Mouse (Mus musculus) liver, postnatal 0 days (tissue): ENCODE data around the gene Stag1. TPM values are rescaled to one million over a fixed set of nuclear protein-coding genes. Genes with fewer than 3 reads are reported as not detected.
A peak's percentile ranks its signal among the peaks of the same experiment; 100 is the strongest.

Experiments used
- ATAC-seq: fragments of 200-750 bp; cut with Nextera tagmentation; 2 replicates; pipeline ENCODE4 v1.8.0; 2017; ENCODE audit warnings: mild to moderate bottlenecking, moderate library complexity
- DNase-seq: peaks from one replicate; pipeline ENCODE4 v3.0.0-alpha.2; 2016
- H3K27ac ChIP-seq: fragments of 300-500 bp; sonication (generic); 2 replicates; pipeline ENCODE4 v1.5.1; 2014; ENCODE audit warnings: antibody characterized with exemption, moderate library complexity, mild to moderate bottlenecking, low read depth
- H3K27me3 ChIP-seq: fragments of 300-500 bp; sonication (generic); 2 replicates; pipeline ENCODE4 v1.6.1; 2014; ENCODE audit warnings: low read length, control low read depth, mixed read lengths; ENCODE audit not compliant: insufficient read depth
- H3K36me3 ChIP-seq: fragments of 300-500 bp; sonication (generic); replicated peaks from 2 replicates; pipeline ENCODE4 v1.6.1; 2014; ENCODE audit warnings: mild to moderate bottlenecking, control low read depth, low read length, moderate library complexity, mixed read lengths; ENCODE audit not compliant: insufficient read depth
- H3K4me1 ChIP-seq: fragments of 300-500 bp; sonication (generic); 2 replicates; pipeline ENCODE4 v1.6.1; 2014; ENCODE audit warnings: antibody characterized with exemption, mild to moderate bottlenecking, control low read depth; ENCODE audit not compliant: insufficient read depth
- H3K4me2 ChIP-seq: fragments of 300-500 bp; sonication (generic); 2 replicates; pipeline ENCODE4 v1.6.1; 2014; ENCODE audit warnings: low read depth, mild to moderate bottlenecking, low read length, moderate library complexity, mixed read lengths
- H3K4me3 ChIP-seq: fragments of 300-500 bp; sonication (generic); 2 replicates; pipeline ENCODE4 v1.5.1; 2014; ENCODE audit warnings: low read depth, low read length
- H3K9ac ChIP-seq: fragments of 300-500 bp; sonication (generic); replicated peaks from 2 replicates; pipeline ENCODE4 v1.6.1; 2014; ENCODE audit warnings: mild to moderate bottlenecking, moderate library complexity
- H3K9me3 ChIP-seq: fragments of 300-500 bp; sonication (generic); 2 replicates; pipeline ENCODE4 v1.6.1; 2016; ENCODE audit warnings: mild to moderate bottlenecking, control low read depth, low read length, mixed read lengths
- CTCF ChIP-seq: sonication (generic); IDR thresholded peaks from 2 replicates; pipeline ENCODE4 v1.5.1; 2016; ENCODE audit warnings: antibody characterized with exemption, low read depth
- EP300 ChIP-seq: IDR thresholded peaks from 2 replicates; pipeline ENCODE4 v1.6.1; 2016; ENCODE audit warnings: antibody characterized with exemption, low read depth, mild to moderate bottlenecking
- WGBS: fragments of 180-500 bp; shearing (Covaris S2); extraction: QIAGEN DNeasy Blood & Tissue Kit; methylation state at CpG from one replicate; pipeline ENCODE4 v1.1.7; 2014; ENCODE audit not compliant: insufficient replicate concordance; 5-methylcytosine and 5-hydroxymethylcytosine counted together
- polyA plus RNA-seq: library from polyadenylated mRNA; unstranded; fragments of >200 nt; fragmentation: Nextera tagmentation; extraction: Ambion mirVana; gene quantifications from 2 replicates; pipeline ENCODE4 v1.2.1, GENCODE M21; 2015

Gene Stag1
- polyA plus RNA-seq, 1 experiment from 2014 or later, result 20.4 TPM

DNA sequence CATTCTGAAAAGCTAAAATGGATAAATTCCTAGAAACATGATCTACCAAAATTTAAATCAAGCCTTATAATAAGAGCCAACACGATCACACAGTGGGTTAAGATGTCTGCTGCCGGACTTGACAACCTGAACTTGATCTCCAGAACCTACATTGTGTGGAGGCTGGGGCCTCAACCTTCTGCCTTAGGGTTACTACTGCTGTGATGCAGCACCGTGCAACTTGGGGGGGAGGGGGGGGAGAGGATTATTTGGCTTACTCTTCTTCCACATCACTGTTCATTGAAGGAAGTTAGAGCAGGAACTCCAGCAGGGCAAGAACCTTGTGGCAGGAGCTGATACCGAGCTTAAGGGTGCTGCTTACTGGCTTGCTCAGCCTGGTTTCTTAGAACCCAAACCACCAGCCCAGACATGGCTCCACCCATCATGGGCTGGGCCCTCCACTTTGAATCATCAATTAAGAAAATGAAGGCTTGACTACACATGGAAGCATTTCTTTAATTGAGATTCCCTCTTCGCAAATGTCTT lies 365.4 kb downstream of the Stag1 start:
- no peaks in the 10 kb centered on the region for H3K9me3 ChIP-seq
- H3K9ac ChIP-seq, result no peak overlapping the region
- H3K27me3 ChIP-seq, result no peaks in the 10 kb centered on the region
- H3K27ac ChIP-seq, result no peak overlapping the region
- H3K4me3 ChIP-seq, result no peak overlapping the region
- no peak overlapping the region for H3K4me2 ChIP-seq
- ATAC-seq (peak; percentile 96), DNase-seq (no peak)
- 60% methylated on average over 5 of the region's 5 CpGs for WGBS
- TF ChIP-seq CTCF (no peak), EP300 (peak; percentile 31; the same call in 1 of the 2 replicates)
- peaks cover 6% of the 10 kb centered on the region for H3K36me3 ChIP-seq
- no peaks in the 10 kb centered on the region for H3K4me1 ChIP-seq

DNA sequence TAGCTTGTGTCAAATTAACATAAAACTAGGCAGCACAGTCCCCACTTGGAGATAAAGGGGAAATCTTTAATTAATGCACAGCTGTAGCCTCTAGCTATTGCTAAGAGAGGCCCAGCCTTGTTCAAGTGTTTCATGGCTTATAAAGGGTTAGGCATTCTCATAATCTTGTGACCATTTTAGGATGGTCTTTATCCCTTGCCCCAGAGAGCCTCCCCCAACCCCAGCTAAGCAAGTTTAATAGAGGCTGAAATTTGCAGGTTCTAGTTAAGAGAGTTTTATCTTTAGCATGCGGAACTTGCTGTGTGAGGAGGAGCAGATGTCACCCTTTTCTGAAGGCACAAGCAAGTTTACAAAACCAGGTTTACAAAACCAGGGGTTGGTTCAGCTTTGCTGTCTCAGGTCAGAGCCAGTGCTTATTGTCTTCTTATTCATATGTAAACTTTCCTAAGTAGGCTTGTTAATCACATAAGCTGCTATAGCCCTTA lies 365.9 kb downstream of the Stag1 start:
- no peak for DNase-seq
- TF ChIP-seq EP300 (no peak), CTCF (no peak)
- Histone ChIP-seq H3K4me3 (no peak overlapping the region), H3K27ac (no peak overlapping the region), H3K9ac (no peak overlapping the region), H3K4me1 (no peaks in the 10 kb centered on the region), H3K36me3 (peaks cover 6% of the 10 kb centered on the region), H3K9me3 (no peaks in the 10 kb centered on the region), H3K4me2 (no peak overlapping the region), H3K27me3 (no peaks in the 10 kb centered on the region)
- 54% methylated on average over 1 of the region's 1 CpGs for WGBS
- peak; percentile 29; the same call in 1 of the 2 replicates for ATAC-seq

DNA sequence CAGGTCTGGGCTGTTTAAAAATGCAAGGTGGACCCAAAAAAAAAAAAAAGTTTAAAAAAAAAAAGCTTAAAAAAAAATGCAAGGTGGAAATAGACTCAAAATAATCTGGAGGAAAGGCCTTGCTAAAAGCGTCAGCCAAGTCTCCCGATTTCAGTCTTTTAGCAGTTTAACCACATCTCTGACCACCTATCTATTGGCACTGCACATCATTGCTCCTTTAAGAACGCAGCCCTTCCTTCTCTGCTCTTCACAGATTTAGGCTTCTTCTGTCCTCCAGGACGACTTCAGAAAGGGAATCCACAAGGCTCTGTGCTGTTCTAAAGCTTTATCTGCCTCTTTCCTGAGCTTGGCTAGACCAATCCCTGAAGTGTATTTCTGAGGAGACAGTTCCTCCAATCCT lies 366.5 kb downstream of the Stag1 start:
- ATAC-seq (no peak), DNase-seq (no peak)
- Histone ChIP-seq H3K27ac (no peak overlapping the region), H3K4me1 (no peaks in the 10 kb centered on the region), H3K4me3 (no peak overlapping the region), H3K9ac (no peak overlapping the region), H3K4me2 (no peak overlapping the region), H3K36me3 (peaks cover under 1% of the 10 kb centered on the region), H3K27me3 (no peaks in the 10 kb centered on the region), H3K9me3 (no peaks in the 10 kb centered on the region)
- TF ChIP-seq CTCF, result no peak
- no peak for TF ChIP-seq EP300
- 69% methylated on average over 4 of the region's 4 CpGs for WGBS

DNA sequence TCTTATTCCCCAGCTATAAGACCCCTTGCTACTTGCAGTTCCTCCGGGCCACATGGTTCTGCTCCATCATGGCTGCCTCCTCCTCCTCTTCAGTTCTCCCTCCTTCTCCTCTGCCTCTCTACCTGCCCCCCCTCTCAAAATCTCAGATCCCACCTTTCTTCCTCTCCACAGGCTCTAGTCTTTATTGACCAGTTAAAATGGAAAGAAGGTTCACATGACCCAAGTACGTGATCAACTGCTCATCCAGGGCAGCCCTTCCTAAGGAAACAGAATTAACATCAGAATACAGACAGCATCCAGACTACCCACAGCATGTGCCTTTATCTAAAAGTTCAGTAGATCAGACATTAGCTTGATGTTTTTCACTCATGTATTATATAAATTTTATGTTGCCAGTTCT lies 371.9 kb downstream of the Stag1 start:
- TF ChIP-seq EP300, result no peak
- no peak for TF ChIP-seq CTCF
- 82% methylated on average over 2 of the region's 2 CpGs for WGBS
- Histone ChIP-seq H3K4me3 (no peak overlapping the region), H3K4me1 (no peaks in the 10 kb centered on the region), H3K36me3 (no peaks in the 10 kb centered on the region), H3K27me3 (no peaks in the 10 kb centered on the region), H3K9ac (no peak overlapping the region), H3K27ac (no peak overlapping the region), H3K4me2 (no peak overlapping the region), H3K9me3 (no peaks in the 10 kb centered on the region)
- DNase-seq (no peak), ATAC-seq (no peak)

DNA sequence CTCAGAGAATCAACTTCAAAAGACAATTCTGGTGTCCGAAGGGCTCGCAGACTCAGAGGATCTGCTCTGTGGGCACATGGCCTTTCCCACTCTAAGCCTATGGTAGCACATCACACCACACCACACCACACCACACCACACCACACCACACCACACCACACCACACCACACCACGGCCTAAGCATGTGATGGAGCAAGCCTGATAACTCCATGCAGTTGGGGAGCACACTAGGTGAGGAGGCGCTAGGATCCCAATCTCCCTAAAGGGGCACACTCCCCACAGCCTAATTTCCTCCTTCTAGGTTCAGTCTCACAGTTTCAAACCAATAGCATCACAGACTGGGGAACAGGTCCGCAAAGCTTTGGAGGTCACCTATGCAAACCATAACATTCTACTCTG lies 381.1 kb downstream of the Stag1 start:
- no peaks in the 10 kb centered on the region for H3K36me3 ChIP-seq
- DNase-seq, result no peak
- TF ChIP-seq CTCF (no peak), EP300 (no peak)
- H3K9me3 ChIP-seq, result no peaks in the 10 kb centered on the region
- no peak overlapping the region for H3K9ac ChIP-seq
- no peaks in the 10 kb centered on the region for H3K4me1 ChIP-seq
- no peak for ATAC-seq
- no peaks in the 10 kb centered on the region for H3K27me3 ChIP-seq
- 87% methylated on average over 5 of the region's 5 CpGs for WGBS
- no peak overlapping the region for H3K4me2 ChIP-seq
- no peak overlapping the region for H3K27ac ChIP-seq
- no peak overlapping the region for H3K4me3 ChIP-seq

DNA sequence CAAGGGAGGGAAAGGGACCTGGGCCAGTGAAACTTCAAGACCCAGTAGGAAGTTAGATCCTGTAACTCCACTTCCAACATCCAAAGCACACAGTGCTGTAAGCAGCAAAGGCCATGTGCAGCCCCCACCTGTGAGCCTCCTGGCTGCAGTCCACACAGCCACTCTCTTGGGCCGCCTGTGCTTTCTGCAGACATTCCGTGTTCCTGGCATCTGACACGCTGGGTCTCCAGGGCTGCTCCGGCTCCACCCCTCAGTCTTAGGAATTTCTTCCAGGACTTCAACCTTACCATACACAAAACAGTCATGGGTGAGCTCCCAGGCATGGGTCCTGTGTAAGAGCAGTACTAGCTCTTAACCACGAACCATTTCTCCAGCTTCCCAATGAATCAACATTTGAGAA lies 381.7 kb downstream of the Stag1 start:
- 81% methylated on average over 5 of the region's 5 CpGs for WGBS
- H3K4me3 ChIP-seq, result no peak overlapping the region
- no peak for TF ChIP-seq CTCF
- no peak for TF ChIP-seq EP300
- H3K27me3 ChIP-seq, result no peaks in the 10 kb centered on the region
- no peaks in the 10 kb centered on the region; the same call in 1 of the 2 replicates for H3K36me3 ChIP-seq
- no peak for ATAC-seq
- DNase-seq, result no peak
- no peak overlapping the region for H3K27ac ChIP-seq
- no peaks in the 10 kb centered on the region for H3K4me1 ChIP-seq
- H3K9ac ChIP-seq, result no peak overlapping the region
- no peak overlapping the region for H3K4me2 ChIP-seq
- H3K9me3 ChIP-seq, result no peaks in the 10 kb centered on the region

DNA sequence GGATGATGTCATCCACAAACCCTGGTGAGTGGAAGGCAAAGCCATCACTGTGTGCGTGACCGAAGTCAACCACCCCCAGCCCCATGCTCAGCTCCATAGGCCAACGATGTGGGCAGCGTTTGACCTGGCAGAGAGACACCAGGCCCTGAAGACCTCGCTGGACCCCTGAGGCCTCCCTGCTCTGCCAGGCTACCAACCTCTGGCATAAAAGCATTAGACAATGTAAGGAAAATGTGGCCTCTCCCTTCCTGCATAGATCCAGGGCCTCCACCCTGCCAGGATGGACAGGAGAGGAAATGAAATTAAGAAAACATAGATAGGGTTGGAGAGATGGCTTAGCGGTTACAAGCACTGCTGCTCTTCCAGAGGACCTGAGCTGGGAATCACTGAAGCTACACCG lies 385.2 kb downstream of the Stag1 start:
- Histone ChIP-seq H3K36me3 (peaks cover 5% of the 10 kb centered on the region), H3K27ac (no peak overlapping the region), H3K27me3 (no peaks in the 10 kb centered on the region), H3K4me2 (no peak overlapping the region), H3K9me3 (no peaks in the 10 kb centered on the region), H3K9ac (no peak overlapping the region), H3K4me3 (no peak overlapping the region), H3K4me1 (no peaks in the 10 kb centered on the region)
- no peak for TF ChIP-seq CTCF
- no peak for ATAC-seq
- WGBS, result 84% methylated on average over 7 of the region's 7 CpGs
- DNase-seq, result no peak
